Mouse (Mus musculus) layer of hippocampus, adult 18-20 months (tissue): ENCODE results near the gene Bap1. TPM values are rescaled to one million over a fixed set of nuclear protein-coding genes. Genes with fewer than 3 reads are reported as not detected.
A peak's percentile ranks its signal among the peaks of the same experiment; 100 is the strongest.

Experiments
- DNase-seq, 2 experiments: peaks; one replicate each; pipeline ENCODE4 v3.0.0; 2022; ENCODE audit warnings: low spot score in 2 of 2
- long read RNA-seq: library from polyadenylated mRNA; stranded (forward); transcript quantifications from one replicate; pipeline ENCODE4 v2.0.0, GENCODE M21; 2021
- total RNA-seq, 2 experiments: library from RNA; stranded (reverse); gene quantifications; 2 replicates each; pipeline ENCODE4 v1.2.3; 2021

The Bap1 gene
- 100 to 1,000 TPM; 137 to 140 TPM for total RNA-seq
- long read RNA-seq, transcript Bap1-201 (17 exons, 3,460 nt) = major isoform, 272 of 361 reads
- long read RNA-seq, partial matches to known transcripts = 27 of 361 reads
- long read RNA-seq, other reads (novel, unspliced or antisense) = 61 of 361 reads

DNA sequence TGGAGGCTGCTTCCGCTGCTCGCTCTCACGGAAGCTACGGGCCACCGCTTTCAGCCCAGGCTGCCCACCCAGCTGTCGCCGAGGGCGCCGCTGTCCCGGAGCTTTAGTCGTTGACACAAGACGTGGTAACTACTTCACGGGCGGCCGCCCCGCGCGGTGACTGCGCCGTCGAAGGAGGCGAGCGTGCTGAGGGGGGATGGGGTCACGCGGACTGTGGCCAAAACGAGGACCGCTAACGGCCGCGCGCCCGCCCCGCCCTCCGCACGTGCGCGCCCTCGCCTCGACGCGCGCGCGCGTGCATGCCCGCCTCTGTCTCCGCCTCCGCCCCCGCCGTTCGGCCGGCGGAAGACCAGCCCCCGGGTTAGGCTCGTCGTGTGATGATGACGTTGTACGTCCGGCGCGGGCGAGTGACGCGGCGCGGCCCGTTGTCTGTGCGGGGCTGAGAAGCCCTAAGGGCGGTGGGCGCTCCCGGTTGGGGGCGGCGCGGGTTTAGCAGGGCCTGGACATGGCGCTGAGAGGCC lies at the start of gene Bap1, which contains the start of gene Phf7:
Bap1 (plus strand) TSS at position 367 of the 521 bp plus-strand sequence.
Phf7 (minus strand) TSS at position 234 of the 521 bp plus-strand sequence.
- peak; percentile 92 to 97 for DNase-seq

DNA sequence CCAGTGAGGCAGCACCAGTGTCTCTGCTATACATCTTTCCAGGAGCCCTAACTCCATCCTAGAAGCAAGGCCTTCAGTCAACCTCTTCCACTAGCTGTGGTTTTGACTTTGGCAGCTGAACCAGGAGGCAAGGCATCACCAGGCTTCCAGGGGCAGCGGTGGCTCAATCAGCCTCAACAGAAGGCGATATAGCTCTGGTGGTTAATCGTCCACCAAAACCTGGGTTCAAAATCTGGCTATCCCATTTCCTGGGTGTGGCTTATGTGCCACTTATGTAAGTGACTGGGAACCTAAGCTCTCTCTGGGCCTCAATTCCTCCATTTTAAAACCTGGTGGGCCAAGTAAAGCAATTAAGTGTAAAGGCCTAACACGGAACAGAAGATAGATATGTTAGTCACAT lies 46.4 kb upstream of the Bap1 start:
- DNase-seq = no peak

DNA sequence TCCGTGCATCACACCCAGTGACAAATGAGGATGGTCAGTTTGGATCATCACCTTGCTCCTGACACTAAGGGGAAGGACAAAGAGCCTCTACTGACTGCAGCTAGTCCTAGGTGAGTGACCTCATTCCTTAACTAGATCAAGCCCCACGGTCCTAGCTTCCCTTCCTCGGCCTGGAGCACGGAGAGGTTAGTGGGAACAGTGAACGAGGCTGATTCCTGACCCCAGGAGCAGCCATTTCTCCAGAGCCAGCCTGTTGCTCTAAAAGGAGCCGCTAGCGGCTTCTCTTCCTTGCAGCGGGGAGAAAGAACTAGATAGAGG lies 46.0 kb upstream of the Bap1 start:
- no peak for DNase-seq

DNA sequence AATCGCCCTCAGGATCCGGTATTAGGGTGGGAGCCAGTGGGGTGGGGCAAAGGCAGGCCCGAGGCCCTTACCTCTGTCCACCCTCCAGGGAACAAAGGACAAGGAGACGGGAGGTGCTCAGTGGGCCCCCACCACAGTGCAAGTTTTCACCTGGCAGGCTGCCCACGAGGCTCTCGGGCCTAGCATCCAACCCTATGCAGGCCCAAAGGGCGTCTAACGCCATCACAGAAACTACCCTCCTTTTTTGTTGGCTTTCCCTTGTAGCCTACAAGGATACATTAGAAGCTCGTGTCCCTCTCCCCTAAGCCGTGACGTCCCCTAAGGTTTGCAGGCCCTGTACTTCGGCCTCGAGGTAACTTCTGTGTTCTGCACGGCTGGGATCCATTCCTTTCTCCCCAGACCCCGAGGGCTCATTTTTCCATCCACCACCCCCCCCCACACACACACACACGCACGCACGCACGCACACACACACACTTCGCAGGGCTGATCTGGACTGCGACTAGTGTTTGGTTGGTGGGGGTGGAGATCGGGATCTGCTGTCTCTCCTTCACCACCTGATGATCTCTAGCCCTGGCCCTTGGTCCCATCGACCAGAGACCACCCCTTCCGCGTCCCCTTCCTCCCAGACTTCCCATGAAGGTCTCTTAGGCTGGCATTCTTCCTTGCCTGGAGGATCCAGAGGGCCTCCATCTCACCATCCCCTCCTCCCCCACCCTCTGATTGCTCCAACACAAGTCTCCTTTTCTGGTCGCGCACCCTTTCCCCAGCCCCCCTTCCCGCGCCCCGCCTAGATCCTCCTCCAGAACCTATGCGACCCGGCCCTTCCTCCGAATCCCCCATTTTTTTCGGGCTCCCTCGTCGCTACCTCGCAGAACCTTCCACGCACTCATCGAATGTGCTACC lies 45.4 kb upstream of the Bap1 start:
- DNase-seq = peak in 1 of 2 experiments; percentile 50

DNA sequence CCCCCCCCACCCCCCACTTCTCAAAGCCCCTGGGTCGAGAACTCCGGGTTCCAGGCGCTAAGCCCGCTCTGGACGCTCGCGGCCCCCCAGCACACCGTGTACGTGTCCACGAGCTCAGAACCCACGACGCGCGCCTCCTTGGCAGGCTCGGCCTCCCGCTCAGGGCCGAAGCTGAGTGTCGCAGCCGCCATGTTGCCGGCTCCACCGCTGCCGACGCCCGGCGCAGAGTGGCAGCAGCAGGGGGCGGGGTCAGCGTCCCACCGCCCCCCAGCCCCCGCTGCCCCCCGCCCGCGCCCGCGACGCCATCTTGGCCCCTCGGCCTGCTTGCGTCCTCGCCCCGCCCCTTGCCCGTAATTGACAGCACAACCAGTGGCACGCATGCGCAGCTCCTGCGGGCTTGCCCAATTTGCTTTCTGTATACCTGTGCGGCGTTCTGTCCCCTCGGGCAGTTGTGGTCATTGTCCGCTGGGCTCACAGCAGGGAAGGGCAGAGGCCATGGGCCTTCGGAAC lies 44.7 kb upstream of the Bap1 start:
- peak; percentile 88 to 96 for DNase-seq

DNA sequence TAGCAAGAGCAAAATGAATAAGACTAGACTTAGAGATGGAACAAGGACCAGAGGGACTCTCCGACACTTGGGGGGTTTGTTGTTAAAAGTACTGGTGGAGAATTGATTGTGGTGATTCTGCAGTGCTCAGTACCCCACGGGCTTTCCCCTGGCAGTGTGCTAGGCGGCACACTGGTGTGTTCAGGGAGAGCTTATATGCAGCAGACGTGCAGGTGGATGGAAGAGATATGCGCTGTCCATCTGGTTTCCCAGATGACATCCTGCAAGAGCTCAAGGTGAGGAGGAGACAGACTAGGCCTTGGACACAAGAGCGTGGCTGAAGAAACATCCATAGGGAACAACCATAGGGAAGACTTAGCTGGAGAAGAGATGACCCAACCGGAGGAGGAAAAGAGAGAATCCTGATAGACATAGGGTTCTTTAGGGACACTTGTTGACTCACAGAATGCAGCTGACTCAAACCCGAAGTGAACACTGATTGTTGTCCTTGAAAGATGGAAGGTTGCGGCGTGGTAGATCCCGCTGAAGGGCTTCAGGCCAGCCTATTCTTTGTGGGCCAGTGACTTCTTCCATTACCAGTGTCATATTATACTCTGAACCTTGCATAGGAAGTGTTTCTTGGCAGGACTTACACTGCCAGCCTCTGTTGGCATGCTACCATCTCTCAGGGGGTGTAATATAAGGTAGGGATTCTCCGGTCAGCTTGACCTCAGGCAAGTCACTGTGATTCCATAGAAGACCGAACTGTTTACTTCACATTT lies 44.0 kb upstream of the Bap1 start:
- no peak for DNase-seq

DNA sequence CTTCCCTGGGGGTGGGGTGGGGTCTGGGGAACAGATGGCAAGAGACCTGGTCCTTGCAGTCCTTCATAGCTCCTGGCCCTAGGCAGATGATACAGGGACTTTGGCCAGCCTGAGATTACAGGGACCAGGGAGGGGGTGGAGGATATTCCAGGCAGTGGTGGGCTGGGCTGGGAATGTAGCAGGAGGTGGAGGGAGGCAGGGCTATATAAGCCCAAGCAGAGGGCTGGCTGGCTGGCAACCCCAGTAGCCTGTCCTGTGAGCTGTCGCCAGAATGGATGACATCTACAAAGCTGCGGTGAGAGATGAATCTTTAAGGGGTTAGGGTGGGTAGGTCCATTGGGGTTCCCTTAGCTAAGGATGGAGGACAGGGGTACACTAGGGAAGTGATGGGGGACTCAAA lies 43.2 kb upstream of the Bap1 start, which contains the start of gene Tnnc1:
Tnnc1 (plus strand) TSS at position 229 of the 400 bp plus-strand sequence.
- DNase-seq = no peak

DNA sequence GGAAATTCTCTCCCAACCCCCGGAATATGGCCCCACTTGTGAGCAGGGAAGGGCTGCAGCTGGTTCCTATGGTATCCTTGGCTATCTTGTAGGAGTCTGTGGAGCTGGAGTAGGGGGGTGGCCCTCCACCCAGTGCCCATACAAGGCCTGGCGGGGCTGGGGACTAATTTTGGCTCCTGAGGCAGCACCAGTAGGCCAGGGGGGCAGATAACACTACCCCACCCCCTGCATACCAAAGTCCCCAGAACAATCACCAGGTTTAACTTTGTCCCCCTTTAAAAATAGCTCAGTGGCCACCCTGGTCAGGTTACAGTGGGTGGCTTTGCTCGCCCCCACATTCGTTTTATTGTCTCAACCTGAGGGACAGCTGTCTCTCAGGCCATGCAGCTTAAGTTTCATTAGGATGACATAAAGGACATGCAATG lies 42.1 kb upstream of the Bap1 start:
- DNase-seq = no peak

DNA sequence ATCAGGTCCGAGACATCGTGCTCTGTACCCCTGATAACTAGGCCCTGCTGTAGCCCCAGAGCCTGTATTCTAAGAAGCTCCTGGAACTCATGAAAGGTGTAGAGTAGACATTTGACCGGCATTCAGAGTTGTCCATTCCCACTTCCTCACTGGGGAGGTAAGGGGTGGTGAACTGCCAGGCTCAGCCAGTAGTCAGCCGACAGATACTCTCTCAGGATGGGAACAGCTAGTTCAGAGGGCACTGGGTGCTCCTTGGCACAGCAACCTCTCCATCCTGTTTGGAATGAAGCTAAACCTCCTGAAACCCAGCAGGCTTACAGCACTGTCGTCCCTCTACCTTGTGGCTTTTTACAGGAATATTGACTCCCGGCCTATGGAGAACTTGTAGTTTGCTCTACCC lies 39.4 kb upstream of the Bap1 start:
- no peak for DNase-seq

DNA sequence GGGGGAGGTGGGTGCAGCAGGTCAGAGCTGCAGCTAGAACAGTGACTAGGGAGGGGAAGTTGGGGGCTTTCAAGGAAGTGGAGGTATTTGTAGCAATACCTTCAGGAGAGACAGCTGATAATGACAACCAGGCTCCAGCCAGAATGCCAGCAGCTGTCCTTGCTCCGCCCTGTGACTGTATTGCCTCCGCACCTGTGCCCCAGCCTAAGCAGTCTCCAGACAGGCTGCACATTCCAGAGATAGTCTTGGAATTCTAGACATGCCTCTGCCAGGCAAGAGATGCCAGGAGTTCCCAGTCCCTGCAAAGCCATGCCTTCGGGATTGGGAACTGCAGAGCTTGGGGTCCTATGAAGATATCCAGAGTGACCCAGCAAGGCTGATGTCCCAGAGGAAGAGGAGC lies 38.8 kb upstream of the Bap1 start:
- no peak for DNase-seq

DNA sequence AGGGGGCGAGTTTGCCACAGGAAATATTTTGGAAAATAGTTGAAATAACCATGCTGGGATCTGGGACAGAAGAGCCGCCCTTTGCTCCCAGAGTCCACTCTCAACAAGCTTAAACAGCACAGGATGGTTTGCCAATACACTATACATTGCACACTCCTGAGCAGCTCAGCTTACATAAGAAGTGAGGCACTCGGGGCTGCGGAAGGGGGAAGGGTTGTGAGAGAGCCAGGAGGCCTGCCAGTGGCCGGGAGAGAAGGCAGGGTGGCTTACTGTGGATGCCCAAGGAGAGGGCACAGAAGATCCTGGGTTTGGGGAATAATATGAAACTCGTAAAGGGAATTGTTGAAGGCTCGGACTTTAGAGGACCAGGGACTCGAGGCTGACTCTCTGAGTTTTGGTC lies 37.4 kb upstream of the Bap1 start:
- no peak for DNase-seq

DNA sequence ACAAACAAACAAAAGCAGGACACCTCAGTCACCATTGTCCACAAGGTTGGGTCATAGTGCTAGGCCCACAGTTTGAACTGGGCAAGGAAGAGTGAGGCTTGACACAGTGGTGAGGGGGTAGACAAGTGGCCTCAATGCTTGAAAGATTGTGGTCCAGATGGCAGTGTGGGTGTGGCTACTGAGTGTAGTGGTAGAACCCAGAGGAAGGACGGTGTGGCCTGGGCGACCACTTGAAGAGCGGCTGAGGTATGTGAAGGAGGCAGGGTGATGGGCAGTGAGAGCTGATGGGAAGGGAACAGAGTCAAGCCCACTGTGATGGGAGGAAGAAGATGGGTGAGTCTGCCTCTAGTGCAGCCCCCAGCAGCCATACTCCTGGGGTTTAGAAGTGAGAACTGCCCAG lies 36.6 kb upstream of the Bap1 start:
- DNase-seq = no peak

DNA sequence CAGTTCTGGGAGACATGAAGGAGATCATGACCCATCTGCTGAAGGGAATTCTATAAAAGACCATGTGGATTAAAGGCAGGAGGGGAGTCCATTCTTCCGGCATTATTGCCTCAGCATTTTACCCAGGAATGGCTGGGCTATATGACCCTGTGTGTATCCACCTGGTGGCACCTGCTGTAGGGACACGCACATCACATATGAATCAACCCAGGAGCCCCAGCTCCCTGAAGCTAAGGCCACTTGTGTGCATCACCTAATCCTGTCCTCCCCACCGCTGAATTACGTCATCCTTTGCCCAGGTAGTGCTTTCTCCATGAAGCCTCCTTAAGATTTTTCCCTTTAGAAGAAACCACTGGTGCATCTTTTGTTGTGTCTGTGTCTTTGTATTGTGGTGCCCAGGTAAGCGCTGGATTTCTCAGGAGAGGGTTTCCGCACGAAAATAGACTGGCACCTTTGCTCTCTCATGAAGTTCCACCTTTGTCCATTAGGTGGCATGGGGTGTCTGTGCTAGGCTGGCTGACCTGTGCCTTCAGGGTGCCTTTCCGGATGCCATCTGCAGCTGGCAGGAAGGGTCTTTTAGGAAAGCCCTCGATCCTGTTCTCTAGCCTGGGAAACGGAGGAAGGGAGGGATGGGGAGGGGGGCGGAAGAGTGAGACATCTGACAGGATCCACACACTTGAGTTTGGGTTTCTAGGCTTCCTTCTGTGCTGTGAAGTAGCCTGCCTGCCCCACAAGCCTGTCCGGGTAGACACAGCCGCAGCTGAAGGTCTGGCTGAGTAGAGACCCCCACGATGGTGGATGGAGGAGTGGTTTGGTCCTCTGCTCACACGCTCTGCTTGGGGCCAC lies 35.9 kb upstream of the Bap1 start:
- DNase-seq = peak in 1 of 2 experiments; percentile 74

DNA sequence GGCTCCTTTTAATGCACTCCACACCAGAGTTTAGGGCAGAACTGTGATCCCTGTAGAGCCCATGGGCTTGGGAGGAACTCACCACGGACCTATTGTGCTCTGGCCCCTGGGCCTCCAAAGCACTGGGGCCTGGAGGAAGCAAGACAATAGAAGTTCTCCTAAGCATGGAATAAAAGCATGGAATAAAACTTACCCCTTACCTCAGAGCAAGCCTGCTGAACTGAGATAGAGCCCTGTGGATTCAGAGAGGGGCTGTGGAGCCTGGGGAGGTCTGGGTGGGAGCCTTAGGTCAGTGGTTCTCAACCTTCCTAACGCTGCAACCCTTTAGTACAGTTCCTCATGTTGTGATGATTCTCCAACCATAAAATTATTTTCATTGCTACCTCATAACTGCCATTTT lies 34.4 kb upstream of the Bap1 start, which contains the start of gene Nisch:
Nisch (minus strand) TSS at position 101 of the 400 bp plus-strand sequence.
- no peak for DNase-seq

DNA sequence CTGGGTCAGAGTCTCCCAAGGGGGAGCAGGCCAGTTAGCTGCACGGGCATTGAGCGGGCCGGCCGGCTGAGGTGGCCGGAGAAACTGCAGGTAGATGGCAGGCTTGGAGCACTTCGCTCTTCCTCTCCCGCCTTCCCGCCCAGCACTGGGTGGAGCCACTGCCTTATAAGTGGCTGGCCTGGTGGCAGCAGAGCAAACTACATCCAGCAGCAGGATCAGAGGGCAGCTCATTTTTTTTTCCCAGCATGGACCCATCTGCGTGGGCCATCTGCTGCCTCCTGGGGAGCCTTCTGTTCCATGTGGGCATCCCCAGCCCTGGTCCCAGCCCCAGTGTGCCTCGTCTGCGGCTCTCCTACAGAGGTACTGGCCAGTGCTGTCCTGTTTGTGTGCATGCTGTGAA lies 33.6 kb upstream of the Bap1 start, which contains the start of gene Sema3g:
Sema3g (plus strand) TSS at position 195 of the 400 bp plus-strand sequence.
- no peak for DNase-seq

DNA sequence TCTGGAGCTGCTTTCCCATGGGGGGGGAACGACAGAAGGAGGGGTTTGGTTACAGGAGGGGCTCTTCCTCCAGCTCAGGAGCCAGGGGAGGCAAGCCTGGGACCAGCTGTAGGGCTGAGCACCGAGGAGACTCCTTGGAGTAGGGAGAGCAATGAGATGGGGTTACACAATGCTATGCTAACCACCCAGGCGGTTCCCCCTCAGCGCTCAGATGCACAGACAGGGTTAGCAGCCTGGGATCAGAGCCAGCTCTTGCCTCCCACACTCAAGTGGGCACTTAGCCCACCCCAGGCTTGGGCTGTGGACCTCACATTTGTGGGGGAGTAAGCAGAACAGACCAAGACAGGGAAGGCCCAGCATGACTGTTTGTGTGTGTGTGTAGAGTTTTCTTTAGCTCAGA lies 24.3 kb upstream of the Bap1 start:
- DNase-seq = peak; percentile 64 to 70

DNA sequence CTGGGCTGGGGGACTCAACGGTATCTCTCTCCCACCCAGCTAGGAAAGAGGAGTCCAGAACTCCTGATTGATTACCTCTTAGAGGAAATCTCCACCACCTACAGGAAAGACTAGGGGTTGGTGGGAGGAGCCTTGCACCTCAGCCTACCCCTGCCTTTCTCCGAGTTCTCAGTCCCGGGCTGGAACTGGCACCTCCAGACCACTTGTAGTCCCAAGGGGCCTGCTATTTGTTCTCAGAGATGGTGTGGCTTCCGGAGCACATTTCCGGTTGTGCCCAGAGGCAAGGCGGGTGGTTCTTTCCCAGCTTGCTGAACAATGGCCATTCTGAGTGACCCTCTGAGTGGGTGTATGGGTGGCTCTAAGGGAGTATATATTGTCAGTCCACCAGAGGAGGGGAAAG lies 23.0 kb upstream of the Bap1 start:
- no peak for DNase-seq

DNA sequence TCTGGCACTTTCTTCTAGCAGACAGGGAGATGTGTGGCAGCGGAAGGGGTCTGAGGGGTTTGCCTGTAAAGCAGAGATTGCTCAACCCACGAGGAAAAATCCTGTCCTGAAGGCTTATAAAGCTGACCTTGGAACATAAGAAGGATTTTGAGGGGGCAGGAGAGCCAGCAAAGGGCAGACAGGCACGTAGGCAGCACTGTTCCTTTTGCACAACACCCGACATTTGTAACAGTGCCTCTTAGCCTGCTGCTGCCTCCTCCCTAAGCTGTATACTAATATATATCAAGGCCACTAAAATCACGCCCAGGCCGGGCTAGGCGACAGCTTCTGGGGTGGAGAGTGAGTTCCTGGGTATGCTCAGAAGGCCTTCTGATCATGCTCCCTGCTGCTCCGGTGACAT lies 20.8 kb upstream of the Bap1 start:
- no peak for DNase-seq

DNA sequence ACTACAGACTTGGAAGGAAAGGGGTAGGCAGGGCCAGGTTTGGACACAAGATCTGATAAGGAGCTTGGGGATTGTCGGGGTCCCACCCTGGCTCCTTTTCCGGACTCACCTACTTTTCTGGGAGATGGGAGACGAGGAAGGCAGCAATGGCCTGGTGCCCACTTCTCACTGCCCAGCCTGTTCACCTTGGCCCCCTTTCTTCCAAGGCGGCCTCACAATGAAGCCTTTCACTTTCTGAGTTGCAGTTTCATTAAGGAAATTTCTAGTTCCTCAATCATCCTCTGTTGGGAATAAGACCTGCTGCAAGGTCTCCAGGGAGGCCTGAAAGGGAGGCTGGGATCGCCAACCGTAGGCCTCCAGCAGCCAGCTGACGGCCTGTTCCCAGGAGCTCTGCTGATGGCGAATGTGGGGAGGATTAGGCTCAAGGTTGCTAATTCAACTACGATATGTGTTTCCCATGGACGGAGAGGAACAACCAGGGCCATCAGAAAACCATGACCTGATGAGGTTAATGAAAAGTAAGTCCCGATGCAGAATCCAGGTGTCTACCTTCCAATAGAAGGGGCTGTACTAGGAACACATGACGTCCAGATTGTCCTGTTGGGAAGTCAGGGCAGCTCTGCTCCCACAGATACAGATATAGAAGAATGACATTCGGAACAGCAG lies 18.7 kb upstream of the Bap1 start:
- no peak for DNase-seq
